Mouse (Mus musculus) kidney, embryonic 16.5 days (tissue): Measurements from ENCODE around the gene Naa40. TPM values are rescaled to one million over a fixed set of nuclear protein-coding genes. Genes with fewer than 3 reads are reported as not detected.
A peak's percentile ranks its signal among the peaks of the same experiment; 100 is the strongest.

Source experiments
- ATAC-seq: fragments of 200-750 bp; cut with Nextera tagmentation; 2 replicates; pipeline ENCODE4 v1.8.0; 2017; ENCODE audit warnings: moderate TSS enrichment; ENCODE audit not compliant: low FRiP score, low TSS enrichment
- H3K27ac ChIP-seq: fragments of 300-500 bp; sonication (generic); 2 replicates; pipeline ENCODE4 v1.5.1; 2014; ENCODE audit warnings: low read length
- H3K27me3 ChIP-seq: fragments of 300-500 bp; sonication (generic); 2 replicates; pipeline ENCODE4 v1.6.1; 2014; ENCODE audit warnings: low read length, control low read depth, mixed read lengths; ENCODE audit not compliant: insufficient read depth
- H3K36me3 ChIP-seq: fragments of 300-500 bp; sonication (generic); 2 replicates; pipeline ENCODE4 v1.6.1; 2014; ENCODE audit warnings: low read length, control low read depth, mixed read lengths; ENCODE audit not compliant: insufficient read depth
- H3K4me1 ChIP-seq: fragments of 300-500 bp; sonication (generic); 2 replicates; pipeline ENCODE4 v1.6.1; 2014; ENCODE audit warnings: low read length, control low read depth, mixed read lengths; ENCODE audit not compliant: insufficient read depth
- H3K4me2 ChIP-seq: fragments of 300-500 bp; sonication (generic); replicated peaks from 2 replicates; pipeline ENCODE4 v1.6.1; 2014; ENCODE audit warnings: low read depth, low read length
- H3K4me3 ChIP-seq: fragments of 300-500 bp; sonication (generic); 2 replicates; pipeline ENCODE4 v1.5.1; 2014; ENCODE audit warnings: mild to moderate bottlenecking, low read length
- H3K9ac ChIP-seq: fragments of 300-500 bp; sonication (generic); replicated peaks from 2 replicates; pipeline ENCODE4 v1.6.1; 2014; ENCODE audit warnings: low read length
- H3K9me3 ChIP-seq: fragments of 300-500 bp; sonication (generic); 2 replicates; pipeline ENCODE4 v1.6.1; 2016; ENCODE audit warnings: low read length, control low read depth
- WGBS: fragments of 180-500 bp; shearing (Covaris S2); extraction: QIAGEN DNeasy Blood & Tissue Kit; methylation state at CpG from one replicate; pipeline ENCODE4 v1.1.7; 2014; 5-methylcytosine and 5-hydroxymethylcytosine counted together
- polyA plus RNA-seq: library from polyadenylated mRNA; unstranded; fragments of >200 nt; fragmentation: Nextera tagmentation; extraction: Ambion mirVana; gene quantifications from 2 replicates; pipeline ENCODE4 v1.2.1, GENCODE M21; 2015

The Naa40 gene
- polyA plus RNA-seq, 1 experiment from 2014 or later, result 81.4 TPM

DNA sequence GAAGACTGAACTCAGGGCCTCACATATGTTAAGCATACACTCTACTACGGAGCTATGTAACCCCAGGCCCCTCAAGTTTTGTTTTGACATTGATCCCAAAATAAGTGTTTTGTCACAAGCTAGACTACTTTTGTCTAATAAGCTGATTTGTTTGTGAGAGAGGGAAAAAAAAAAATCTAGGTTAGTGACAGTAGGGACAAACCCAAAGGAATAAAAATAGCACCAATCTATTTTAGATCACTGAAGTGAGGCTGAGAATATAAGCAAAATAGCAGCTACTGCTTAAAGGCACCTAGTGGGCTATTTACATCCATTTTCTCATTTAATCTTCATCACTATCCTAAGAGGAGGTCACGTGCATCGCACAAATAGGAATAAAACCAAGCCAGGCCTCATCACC, 1.4 kb downstream of the Naa40 start:
- 0 out of 2 replicates have a peak, but pooled peaks cover 7% of the 10 kb centered on the region for H3K36me3 ChIP-seq
- H3K4me1 ChIP-seq, result peaks cover 24% of the 10 kb centered on the region
- H3K27me3 ChIP-seq, result no peaks in the 10 kb centered on the region
- peak overlapping the region; percentile 76 for H3K4me3 ChIP-seq
- no peaks in the 10 kb centered on the region for H3K9me3 ChIP-seq
- ATAC-seq, result no peak
- no peak overlapping the region for H3K27ac ChIP-seq
- 83% methylated on average over 3 of the region's 3 CpGs for WGBS
- peak overlapping the region; percentile 73 for H3K4me2 ChIP-seq
- H3K9ac ChIP-seq, result no peak overlapping the region; the same call in 1 of the 2 replicates

DNA sequence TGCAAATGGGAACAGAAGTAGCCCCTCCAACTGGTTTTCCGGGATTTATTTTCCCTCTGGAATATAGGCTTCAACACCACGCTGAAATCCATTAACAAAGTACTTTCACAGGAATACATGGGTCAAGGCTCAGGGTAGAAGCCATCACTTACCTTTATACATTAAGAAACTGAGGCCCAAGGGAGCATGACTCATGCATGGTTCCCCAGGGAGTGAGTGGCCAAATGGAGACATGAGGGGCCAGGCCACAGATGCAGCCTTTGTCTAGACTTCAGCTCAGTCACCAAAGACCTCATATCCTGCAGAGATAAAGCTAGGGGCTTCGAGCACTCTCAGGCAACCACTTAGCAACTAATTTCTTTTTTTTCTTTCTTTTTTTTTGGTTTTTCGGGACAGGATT, 4.2 kb downstream of the Naa40 start:
- H3K27me3 ChIP-seq, result no peaks in the 10 kb centered on the region
- no peak overlapping the region for H3K9ac ChIP-seq
- no peak overlapping the region for H3K4me3 ChIP-seq
- H3K27ac ChIP-seq, result no peak overlapping the region
- WGBS, result 89% methylated on average over 4 of the region's 4 CpGs
- H3K36me3 ChIP-seq, result peaks cover 13% of the 10 kb centered on the region; the same call in 1 of the 2 replicates
- peaks cover 24% of the 10 kb centered on the region for H3K4me1 ChIP-seq
- H3K4me2 ChIP-seq, result no peak overlapping the region
- no peaks in the 10 kb centered on the region for H3K9me3 ChIP-seq
- no peak for ATAC-seq

DNA sequence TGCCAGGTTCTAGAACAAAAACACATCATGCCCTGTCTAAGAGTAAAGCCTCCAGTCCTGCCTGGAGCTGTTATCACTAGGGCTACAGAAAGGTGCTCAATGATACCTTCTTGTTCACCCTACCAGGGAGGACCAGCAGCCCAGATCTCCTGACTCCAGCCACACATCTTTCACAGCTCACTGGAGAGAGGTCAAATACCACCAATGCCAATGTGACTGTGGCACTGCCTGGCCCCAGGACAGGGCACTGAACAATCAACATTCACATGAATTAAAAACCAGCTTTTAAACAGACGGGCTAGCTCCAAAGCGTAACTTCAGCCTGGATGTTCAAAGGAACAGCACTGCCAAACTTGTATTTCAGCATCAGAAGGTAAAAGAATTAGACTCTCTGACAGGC, 5.0 kb downstream of the Naa40 start:
- 80% methylated on average over 2 of the region's 2 CpGs for WGBS
- Histone ChIP-seq H3K9me3 (no peaks in the 10 kb centered on the region), H3K9ac (0 out of 2 replicates have a peak overlapping the region, but pooled peaks have one; percentile 7), H3K4me2 (no peak overlapping the region), H3K4me1 (peaks cover 19% of the 10 kb centered on the region), H3K27ac (no peak overlapping the region), H3K27me3 (no peaks in the 10 kb centered on the region), H3K36me3 (peaks cover 19% of the 10 kb centered on the region; the same call in 1 of the 2 replicates), H3K4me3 (no peak overlapping the region)
- no peak for ATAC-seq

DNA sequence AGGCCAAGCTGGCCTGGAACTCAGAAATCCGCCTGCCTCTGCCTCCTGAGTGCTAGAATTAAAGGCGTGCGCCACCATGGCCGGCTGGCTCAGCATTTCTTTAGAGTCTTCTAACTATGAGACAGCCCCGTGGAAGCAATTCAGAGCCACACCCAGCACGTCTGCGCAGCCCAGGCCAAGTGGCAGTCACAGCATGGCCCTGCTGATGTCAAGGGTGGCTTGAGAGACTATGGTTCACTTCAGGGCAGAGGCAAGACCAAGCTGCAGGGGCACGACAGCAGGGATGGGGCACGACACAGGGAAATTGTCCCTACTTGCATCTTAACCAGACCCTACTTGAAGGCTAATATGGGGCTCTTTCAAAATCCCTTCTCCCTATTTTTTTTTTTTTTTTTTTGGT, 5.5 kb downstream of the Naa40 start:
- H3K27me3 ChIP-seq, result no peaks in the 10 kb centered on the region
- no peak for ATAC-seq
- 90% methylated on average over 9 of the region's 9 CpGs for WGBS
- H3K4me1 ChIP-seq, result peaks cover 19% of the 10 kb centered on the region
- no peak overlapping the region for H3K9ac ChIP-seq
- H3K9me3 ChIP-seq, result no peaks in the 10 kb centered on the region
- no peak overlapping the region for H3K4me3 ChIP-seq
- H3K27ac ChIP-seq, result no peak overlapping the region
- no peak overlapping the region for H3K4me2 ChIP-seq
- peaks cover 19% of the 10 kb centered on the region; the same call in 1 of the 2 replicates for H3K36me3 ChIP-seq

DNA sequence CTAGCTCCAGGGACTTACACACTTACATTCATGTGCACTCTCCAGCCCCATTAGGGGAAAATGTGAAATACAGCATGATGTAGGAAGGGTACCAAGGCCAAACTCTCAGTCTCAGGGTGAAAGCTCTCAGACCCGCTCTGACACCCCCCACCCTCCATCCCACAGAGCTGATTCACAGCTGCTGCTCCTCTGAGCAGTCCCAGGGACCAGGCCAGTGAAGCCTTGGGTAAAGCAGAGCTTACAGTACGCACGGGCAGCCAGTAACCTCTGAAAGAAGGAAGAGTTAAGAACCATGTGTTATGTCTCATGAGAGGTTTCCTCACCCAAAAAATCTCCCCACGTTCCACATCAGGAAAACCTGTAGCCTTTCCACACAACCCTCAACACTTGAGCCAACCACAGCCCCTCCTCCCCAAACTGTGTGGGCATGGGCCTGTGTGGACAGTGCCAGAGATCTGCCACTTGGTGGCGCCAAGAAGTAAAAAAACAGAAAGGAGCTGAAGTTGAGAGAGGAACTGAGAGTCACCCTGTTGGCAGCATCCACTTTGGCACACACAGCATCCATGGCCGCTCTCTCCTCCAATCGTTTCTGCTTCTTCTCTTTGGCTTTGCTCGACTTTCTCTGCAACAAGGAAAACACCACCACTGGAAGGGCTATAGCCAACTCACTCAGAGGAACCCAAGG, 6.3 kb downstream of the Naa40 start:
- Histone ChIP-seq H3K27me3 (no peaks in the 10 kb centered on the region), H3K27ac (no peak overlapping the region), H3K36me3 (peaks cover 24% of the 10 kb centered on the region), H3K4me3 (no peak overlapping the region), H3K9me3 (no peaks in the 10 kb centered on the region), H3K9ac (no peak overlapping the region), H3K4me2 (no peak overlapping the region), H3K4me1 (peaks cover 12% of the 10 kb centered on the region)
- ATAC-seq, result peak; percentile 85
- WGBS, result 61% methylated on average over 8 of the region's 8 CpGs

DNA sequence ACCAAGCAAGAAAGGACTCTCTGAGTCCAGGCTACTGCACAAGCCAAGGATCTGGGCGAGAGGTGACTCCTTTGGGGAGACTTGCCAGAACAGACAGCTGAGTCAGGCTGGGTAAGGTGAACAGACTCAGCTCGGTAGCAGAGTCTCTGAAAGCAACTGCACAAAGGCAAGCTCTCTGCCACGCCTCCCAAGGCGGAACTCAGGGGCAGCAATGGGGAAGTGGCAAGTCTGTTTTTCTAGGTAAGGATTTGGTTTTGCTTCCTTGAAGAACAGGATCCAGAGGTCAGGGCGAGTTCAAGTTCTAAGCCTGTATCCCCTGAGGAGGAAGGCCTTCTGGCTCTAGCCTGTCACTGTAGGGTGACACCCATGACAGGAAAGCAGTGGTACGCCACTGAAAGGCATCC, 14.5 kb downstream of the Naa40 start:
- H3K36me3 ChIP-seq, result peaks cover 37% of the 10 kb centered on the region

DNA sequence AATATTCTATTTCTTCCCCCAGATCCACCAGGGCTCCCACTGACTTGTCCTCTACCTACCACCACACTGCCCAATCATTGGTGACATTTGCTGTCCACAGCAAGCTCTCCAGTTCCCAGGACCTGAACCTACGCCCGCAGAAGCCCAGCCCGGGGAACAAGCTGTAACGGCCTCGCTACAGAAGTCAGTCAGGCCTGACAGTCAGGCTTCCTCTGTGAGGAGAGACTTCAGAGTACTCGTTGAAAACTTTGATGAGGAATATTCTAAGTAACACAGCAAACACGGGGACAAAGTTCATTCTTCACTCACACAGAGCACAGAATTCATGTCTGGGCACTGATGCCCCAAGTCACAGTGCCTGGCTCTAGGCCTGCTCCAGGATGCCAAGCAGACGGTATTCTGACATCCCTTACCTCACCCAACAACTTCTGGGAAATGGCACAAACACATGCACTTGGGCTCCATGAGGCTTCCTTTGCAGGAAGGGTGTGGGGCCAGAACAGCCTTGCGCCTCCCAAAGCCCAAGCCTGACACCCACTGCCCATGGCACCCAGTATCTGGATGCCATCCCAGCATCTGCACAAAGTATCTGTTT, 15.8 kb downstream of the Naa40 start:
- H3K27me3 ChIP-seq, result no peaks in the 10 kb centered on the region
- WGBS, result 77% methylated on average over 9 of the region's 9 CpGs
- no peak overlapping the region for H3K4me3 ChIP-seq
- no peaks in the 10 kb centered on the region for H3K4me1 ChIP-seq
- H3K9ac ChIP-seq, result no peak overlapping the region
- peaks cover 33% of the 10 kb centered on the region for H3K36me3 ChIP-seq
- no peak overlapping the region for H3K27ac ChIP-seq
- ATAC-seq, result no peak; the same call in 1 of the 2 replicates
- no peak overlapping the region for H3K4me2 ChIP-seq
- no peaks in the 10 kb centered on the region for H3K9me3 ChIP-seq

More for the DNA sequence above, 14.5 kb downstream of the Naa40 start:
- no peaks in the 10 kb centered on the region for H3K9me3 ChIP-seq
- WGBS, result 82% methylated on average over 6 of the region's 6 CpGs
- no peak overlapping the region for H3K4me3 ChIP-seq
- H3K27me3 ChIP-seq, result no peaks in the 10 kb centered on the region
- no peak overlapping the region for H3K4me2 ChIP-seq
- H3K27ac ChIP-seq, result no peak overlapping the region
- no peaks in the 10 kb centered on the region for H3K4me1 ChIP-seq
- H3K9ac ChIP-seq, result no peak overlapping the region
- no peak for ATAC-seq

DNA sequence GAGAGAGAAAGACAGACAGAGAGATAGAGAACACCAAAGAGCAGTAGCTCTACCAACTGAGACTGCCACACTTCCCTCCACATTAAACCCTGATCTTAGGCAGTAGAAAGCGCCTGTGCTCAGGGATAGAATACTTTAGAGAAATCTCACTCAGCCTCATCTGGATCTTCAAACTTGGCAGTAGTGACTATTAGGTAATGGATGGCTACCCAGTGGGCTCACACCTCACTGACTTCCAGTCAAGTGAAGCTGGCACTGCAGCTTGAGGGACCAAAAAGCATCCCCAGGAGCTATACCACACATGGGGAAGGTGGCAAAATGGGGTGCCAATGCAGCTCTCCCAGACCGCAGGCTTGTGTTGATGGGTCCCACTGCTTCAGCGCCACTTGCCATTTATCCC, 16.7 kb downstream of the Naa40 start:
- H3K9ac ChIP-seq, result no peak overlapping the region
- ATAC-seq, result no peak
- WGBS, result 83% methylated on average over 3 of the region's 3 CpGs

DNA sequence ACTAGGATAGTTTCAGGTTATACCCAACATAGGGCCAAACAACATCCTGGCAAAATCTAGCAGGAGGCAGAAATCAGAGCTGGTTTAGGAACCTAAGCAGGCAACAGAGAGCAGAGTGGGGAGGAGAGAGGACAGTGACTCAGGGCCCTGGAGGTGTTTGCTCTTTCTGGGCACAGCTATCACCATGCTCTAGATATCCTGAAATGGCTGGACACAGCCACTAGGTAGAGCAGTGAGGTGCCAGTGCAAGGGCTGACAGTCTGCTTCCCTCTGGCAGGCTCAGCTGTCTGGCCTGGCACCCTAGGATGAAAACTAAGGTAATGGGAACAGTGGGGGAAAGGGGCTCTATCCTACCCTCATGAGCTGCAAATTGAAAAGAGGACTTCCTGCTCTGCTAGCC, 17.5 kb downstream of the Naa40 start:
- ATAC-seq, result no peak
- Histone ChIP-seq H3K9ac (no peak overlapping the region), H3K36me3 (peaks cover 20% of the 10 kb centered on the region), H3K27ac (no peak overlapping the region), H3K4me1 (no peaks in the 10 kb centered on the region), H3K9me3 (no peaks in the 10 kb centered on the region), H3K4me2 (no peak overlapping the region), H3K27me3 (no peaks in the 10 kb centered on the region), H3K4me3 (no peak overlapping the region)

More for the DNA sequence above, 16.7 kb downstream of the Naa40 start:
- H3K4me1 ChIP-seq, result no peaks in the 10 kb centered on the region
- no peak overlapping the region for H3K4me2 ChIP-seq
- no peak overlapping the region for H3K27ac ChIP-seq
- peaks cover 23% of the 10 kb centered on the region for H3K36me3 ChIP-seq
- no peaks in the 10 kb centered on the region for H3K27me3 ChIP-seq
- no peaks in the 10 kb centered on the region for H3K9me3 ChIP-seq
- no peak overlapping the region for H3K4me3 ChIP-seq

DNA sequence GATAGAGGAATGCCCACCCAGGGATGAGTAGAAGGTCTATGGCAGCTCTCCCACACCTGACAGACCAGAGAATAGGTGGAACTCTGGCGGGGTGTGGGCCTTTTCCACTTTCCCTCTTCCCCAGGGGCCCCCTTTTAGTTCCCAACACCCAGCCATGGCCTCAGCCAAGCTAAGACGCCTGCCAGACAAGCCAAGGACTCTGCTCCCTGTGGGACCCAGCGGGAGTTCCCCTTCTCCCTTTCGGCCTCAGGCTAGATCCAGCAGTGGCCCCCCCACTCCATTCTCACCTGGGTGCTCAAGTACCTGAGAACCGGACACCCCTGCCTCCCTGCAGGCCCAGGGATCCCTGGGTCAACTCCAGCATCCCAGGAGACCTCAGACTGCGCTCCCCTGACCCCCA, 18.8 kb downstream of the Naa40 start:
- H3K4me2 ChIP-seq, result no peak overlapping the region
- 88% methylated on average over 6 of the region's 6 CpGs for WGBS
- no peaks in the 10 kb centered on the region for H3K27me3 ChIP-seq
- no peak overlapping the region for H3K27ac ChIP-seq
- no peak overlapping the region for H3K9ac ChIP-seq
- no peak for ATAC-seq
- peaks cover 8% of the 10 kb centered on the region for H3K4me1 ChIP-seq
- H3K4me3 ChIP-seq, result no peak overlapping the region
- H3K9me3 ChIP-seq, result no peaks in the 10 kb centered on the region
- peaks cover 8% of the 10 kb centered on the region; the same call in 1 of the 2 replicates for H3K36me3 ChIP-seq
